Mouse (Mus musculus) midbrain, embryonic 12.5 days (tissue): ENCODE results near the gene Upk3b. TPM values are rescaled to one million over a fixed set of nuclear protein-coding genes. Genes with fewer than 3 reads are reported as not detected.
A peak's percentile ranks its signal among the peaks of the same experiment; 100 is the strongest.

Source experiments
- ATAC-seq: fragments of 200-750 bp; cut with Nextera tagmentation; 2 replicates; pipeline ENCODE4 v1.8.0; 2017; ENCODE audit warnings: low read depth, moderate TSS enrichment, moderate library complexity; ENCODE audit not compliant: low FRiP score
- H3K27ac ChIP-seq: fragments of 300-500 bp; sonication (generic); replicated peaks from 2 replicates; pipeline ENCODE4 v1.5.1; 2016; ENCODE audit warnings: mild to moderate bottlenecking
- H3K27me3 ChIP-seq: fragments of 300-500 bp; sonication (generic); 2 replicates; pipeline ENCODE4 v1.6.1; 2016; ENCODE audit warnings: mild to moderate bottlenecking
- H3K36me3 ChIP-seq: fragments of 300-500 bp; sonication (generic); 2 replicates; pipeline ENCODE4 v1.6.1; 2016
- H3K4me1 ChIP-seq: fragments of 300-500 bp; sonication (generic); 2 replicates; pipeline ENCODE4 v1.6.1; 2016
- H3K4me2 ChIP-seq: fragments of 300-500 bp; sonication (generic); replicated peaks from 2 replicates; pipeline ENCODE4 v1.6.1; 2016; ENCODE audit warnings: mild to moderate bottlenecking, moderate library complexity
- H3K4me3 ChIP-seq: fragments of 300-500 bp; sonication (generic); 2 replicates; pipeline ENCODE4 v1.5.1; 2016; ENCODE audit warnings: mild to moderate bottlenecking
- H3K9ac ChIP-seq: fragments of 300-500 bp; sonication (generic); replicated peaks from 2 replicates; pipeline ENCODE4 v1.6.1; 2016; ENCODE audit warnings: mild to moderate bottlenecking, moderate library complexity
- H3K9me3 ChIP-seq: fragments of 300-500 bp; sonication (generic); 2 replicates; pipeline ENCODE4 v1.6.1; 2016; ENCODE audit warnings: mild to moderate bottlenecking
- WGBS: fragments of 180-500 bp; shearing (Covaris S2); methylation state at CpG from one replicate; pipeline ENCODE4 v1.1.7; 2016; 5-methylcytosine and 5-hydroxymethylcytosine counted together
- polyA plus RNA-seq: library from polyadenylated mRNA; unstranded; fragments of >200 nt; fragmentation: Nextera tagmentation; extraction: Ambion mirVana; gene quantifications from 2 replicates; pipeline ENCODE4 v1.2.1, GENCODE M21; 2016

Upk3b gene
- polyA plus RNA-seq, 1 experiment from 2014 or later: 0.06 TPM

- Histone ChIP-seq H3K36me3 (no peaks in the 10 kb centered on the region), H3K9ac (no peak overlapping the region), H3K9me3 (no peaks in the 10 kb centered on the region), H3K4me3 (no peak overlapping the region), H3K27me3 (peaks cover 23% of the 10 kb centered on the region), H3K4me1 (peaks cover 18% of the 10 kb centered on the region), H3K27ac (no peak overlapping the region), H3K4me2 (no peak overlapping the region)
- 81% methylated on average over 4 of the region's 4 CpGs for WGBS
- no peak for ATAC-seq
Observed at GRCm38 (mm10) chr5:136082345-136082744, 44.0 kb downstream of the Upk3b start.

DNA sequence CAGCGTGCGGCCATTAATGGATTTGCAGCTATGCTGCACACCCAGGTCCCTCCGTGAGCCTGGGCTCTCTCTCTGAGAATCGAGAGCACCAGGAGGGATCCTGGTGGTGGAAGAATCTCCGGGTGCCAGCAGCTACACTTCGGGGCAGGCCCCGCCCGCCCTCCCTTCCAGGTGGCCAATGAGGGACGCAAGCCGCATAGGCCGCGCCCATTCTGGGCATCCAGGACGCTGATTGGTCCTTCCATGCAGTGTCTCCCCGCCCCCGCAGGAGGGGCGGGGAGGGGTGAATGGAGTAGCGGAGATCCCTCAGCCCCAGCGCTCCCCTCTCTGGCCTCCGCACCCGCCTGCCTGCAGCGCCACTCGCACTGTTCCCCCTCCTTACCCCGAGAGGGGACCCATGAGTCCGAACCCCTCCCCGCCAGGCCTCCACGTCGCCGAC is 45.4 kb downstream of the Upk3b start, which contains the start of gene Rasa4:
TSS of gene Rasa4 (plus strand) at position 248 of the 439 bp plus-strand sequence.
- H3K36me3 ChIP-seq: no peaks in the 10 kb centered on the region
- WGBS: under 1% methylated on average over 19 of the region's 28 CpGs
- H3K27ac ChIP-seq: 0 out of 2 replicates have a peak within 1 kb of the TSS, but pooled peaks have one; percentile 52
- no peaks in the 10 kb centered on the region for H3K9me3 ChIP-seq
- peaks cover 23% of the 10 kb centered on the region for H3K27me3 ChIP-seq
- peak; percentile 95 for ATAC-seq
- peak within 1 kb of the TSS; percentile 64 for H3K9ac ChIP-seq
- peaks cover 18% of the 10 kb centered on the region for H3K4me1 ChIP-seq
- peak within 1 kb of the TSS; percentile 58 for H3K4me3 ChIP-seq
- H3K4me2 ChIP-seq: peak within 1 kb of the TSS; percentile 90

- Histone ChIP-seq H3K9me3 (no peaks in the 10 kb centered on the region), H3K4me3 (peak overlapping the region; percentile 58), H3K27me3 (peaks cover 23% of the 10 kb centered on the region), H3K27ac (0 out of 2 replicates have a peak overlapping the region, but pooled peaks have one; percentile 52), H3K4me2 (peak overlapping the region; percentile 90), H3K9ac (peak overlapping the region; percentile 64), H3K4me1 (peaks cover 18% of the 10 kb centered on the region), H3K36me3 (no peaks in the 10 kb centered on the region)
- peak; percentile 25; the same call in 1 of the 2 replicates for ATAC-seq
- WGBS: 1% methylated on average over 23 of the region's 23 CpGs
Observed at GRCm38 (mm10) chr5:136084144-136084881, 46.0 kb downstream of the Upk3b start.

DNA sequence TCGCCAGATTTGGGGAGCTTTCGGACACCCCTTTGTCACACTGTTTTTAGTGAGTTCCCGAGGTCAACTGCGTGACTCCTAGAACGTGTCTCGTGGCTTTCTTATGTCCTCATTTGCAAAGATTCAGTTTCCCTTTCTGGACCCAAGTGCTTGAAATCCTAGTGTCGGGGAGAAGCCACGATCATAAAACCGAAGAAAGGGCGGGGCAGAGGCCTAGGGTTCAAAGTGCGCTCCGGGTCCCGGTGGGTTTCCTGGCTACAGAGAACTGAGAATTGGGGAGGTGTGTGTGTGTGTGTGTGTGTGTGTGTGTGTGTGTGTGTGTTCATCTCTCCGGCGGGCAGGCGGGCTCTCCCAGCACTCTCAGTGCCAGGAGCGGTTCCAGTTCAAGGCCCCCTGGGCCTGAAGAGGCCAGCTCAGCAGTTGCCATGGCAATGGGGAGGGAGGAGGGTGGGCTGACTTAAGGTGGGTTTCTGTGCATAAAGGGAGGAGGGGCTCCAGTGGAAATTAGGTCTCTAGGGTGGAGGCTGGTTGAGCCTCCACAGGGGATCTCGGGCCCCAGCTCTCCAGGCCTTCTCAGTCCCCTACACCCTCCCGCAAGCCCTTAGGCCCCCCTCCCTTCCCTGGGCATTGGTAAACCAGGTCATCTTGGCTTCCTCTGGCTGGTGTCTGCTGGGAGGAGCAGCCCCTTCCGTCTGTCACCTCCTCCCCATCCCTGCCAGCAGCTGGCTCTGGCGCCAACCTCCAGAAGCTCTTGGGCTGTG is 46.8 kb downstream of the Upk3b start:
- H3K4me1 ChIP-seq: peaks cover 18% of the 10 kb centered on the region
- no peaks in the 10 kb centered on the region for H3K9me3 ChIP-seq
- peak overlapping the region; percentile 64; the same call in 1 of the 2 replicates for H3K9ac ChIP-seq
- no peaks in the 10 kb centered on the region for H3K36me3 ChIP-seq
- peak overlapping the region; percentile 58 for H3K4me3 ChIP-seq
- H3K27me3 ChIP-seq: peaks cover 23% of the 10 kb centered on the region
- peak overlapping the region; percentile 90 for H3K4me2 ChIP-seq
- WGBS: 2% methylated on average over 19 of the region's 21 CpGs
- ATAC-seq: peak; percentile 57
- H3K27ac ChIP-seq: peak overlapping the region; percentile 52

DNA sequence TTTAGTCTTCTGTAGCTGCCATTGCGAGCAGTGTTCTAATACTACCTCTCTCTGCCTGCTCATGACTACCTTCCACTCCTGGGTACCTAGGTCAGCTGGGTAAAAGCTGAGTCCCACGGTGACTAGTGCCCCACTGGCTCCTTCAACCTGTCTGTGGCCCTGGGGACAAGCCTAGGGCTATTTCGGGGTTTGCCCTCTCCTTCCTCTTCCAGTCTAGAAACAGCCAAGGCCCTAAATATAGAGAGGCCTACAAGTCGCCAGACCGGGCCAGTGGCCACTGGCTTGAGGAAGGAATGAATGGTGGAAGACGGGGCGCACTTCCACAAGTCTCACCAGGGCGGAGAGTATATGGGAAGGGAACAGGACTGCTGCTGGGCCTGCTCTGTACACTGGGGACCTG is 48.0 kb downstream of the Upk3b start:
- H3K9me3 ChIP-seq: no peaks in the 10 kb centered on the region
- H3K27ac ChIP-seq: no peak overlapping the region
- H3K9ac ChIP-seq: no peak overlapping the region
- no peak for ATAC-seq
- H3K4me1 ChIP-seq: peaks cover 18% of the 10 kb centered on the region
- no peaks in the 10 kb centered on the region for H3K36me3 ChIP-seq
- H3K27me3 ChIP-seq: peaks cover 23% of the 10 kb centered on the region
- H3K4me2 ChIP-seq: no peak overlapping the region
- 87% methylated on average over 8 of the region's 8 CpGs for WGBS
- H3K4me3 ChIP-seq: no peak overlapping the region

- no peak overlapping the region for H3K4me2 ChIP-seq
- H3K36me3 ChIP-seq: no peaks in the 10 kb centered on the region
- H3K9me3 ChIP-seq: no peaks in the 10 kb centered on the region
- H3K27ac ChIP-seq: no peak overlapping the region
- no peak overlapping the region for H3K4me3 ChIP-seq
- H3K4me1 ChIP-seq: peaks cover 17% of the 10 kb centered on the region
- no peak overlapping the region for H3K9ac ChIP-seq
- no peak for ATAC-seq
- peaks cover 27% of the 10 kb centered on the region for H3K27me3 ChIP-seq
- 13% methylated on average over 14 of the region's 14 CpGs for WGBS
Observed at GRCm38 (mm10) chr5:136088821-136089575, 50.7 kb downstream of the Upk3b start.

DNA sequence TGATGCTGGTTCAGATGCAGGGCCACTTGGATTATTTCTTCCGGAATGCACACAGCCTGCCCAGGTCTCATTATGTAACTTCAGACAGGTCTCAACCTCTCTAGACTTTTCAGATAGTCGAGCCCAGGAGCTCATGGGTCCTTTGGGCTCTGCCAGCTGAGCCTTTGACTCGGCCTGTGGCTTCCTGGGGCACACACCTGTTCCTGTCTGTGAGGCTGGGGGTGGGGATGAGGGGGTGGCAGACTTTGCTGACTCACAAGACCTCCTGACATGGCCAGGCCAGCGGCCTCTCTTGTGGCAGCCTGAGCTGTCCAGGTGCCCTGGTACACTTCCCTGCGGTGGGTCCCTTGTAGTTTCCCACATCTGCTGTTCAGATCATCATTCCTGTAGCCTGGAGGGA is 53.6 kb downstream of the Upk3b start:
- Histone ChIP-seq H3K4me1 (no peaks in the 10 kb centered on the region), H3K4me3 (no peak overlapping the region), H3K27me3 (peaks cover 7% of the 10 kb centered on the region), H3K9me3 (no peaks in the 10 kb centered on the region), H3K27ac (no peak overlapping the region), H3K9ac (no peak overlapping the region), H3K36me3 (no peaks in the 10 kb centered on the region), H3K4me2 (no peak overlapping the region)
- 63% methylated on average over 5 of the region's 5 CpGs for WGBS
- no peak for ATAC-seq

GRCm38 (mm10) chr5:136094249-136095010 is 56.1 kb downstream of the Upk3b start:
- 60% methylated on average over 8 of the region's 8 CpGs for WGBS
- H3K9ac ChIP-seq: no peak overlapping the region
- H3K4me1 ChIP-seq: no peaks in the 10 kb centered on the region
- H3K9me3 ChIP-seq: no peaks in the 10 kb centered on the region
- H3K27me3 ChIP-seq: peaks cover 7% of the 10 kb centered on the region
- no peak overlapping the region for H3K4me3 ChIP-seq
- ATAC-seq: no peak
- H3K36me3 ChIP-seq: no peaks in the 10 kb centered on the region
- H3K27ac ChIP-seq: no peak overlapping the region
- H3K4me2 ChIP-seq: no peak overlapping the region

DNA sequence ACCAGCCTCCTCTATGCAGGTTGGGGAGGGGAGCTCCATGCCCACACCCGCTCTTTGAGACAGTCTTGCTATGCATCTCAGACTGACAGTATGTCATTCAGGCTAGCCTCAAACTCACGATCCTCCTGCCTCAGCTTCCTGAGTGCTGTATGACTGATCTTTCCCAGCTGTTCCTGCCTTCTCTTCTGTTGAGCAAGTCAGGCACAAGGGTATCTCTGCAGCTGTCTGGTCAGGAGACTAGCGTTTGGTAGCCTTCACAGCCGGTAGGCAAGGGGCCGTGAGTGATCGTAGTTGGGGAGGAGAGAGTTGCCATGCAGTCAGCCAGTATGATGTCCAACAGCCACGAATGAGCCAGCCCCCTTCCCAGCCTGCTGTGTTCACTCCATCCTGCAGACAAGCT is 56.8 kb downstream of the Upk3b start:
- H3K4me2 ChIP-seq: no peak overlapping the region
- WGBS: 71% methylated on average over 7 of the region's 7 CpGs
- no peak for ATAC-seq

More for the DNA sequence above, 56.8 kb downstream of the Upk3b start:
- Histone ChIP-seq H3K27me3 (peaks cover 7% of the 10 kb centered on the region), H3K27ac (no peak overlapping the region), H3K4me1 (no peaks in the 10 kb centered on the region), H3K9ac (no peak overlapping the region), H3K36me3 (no peaks in the 10 kb centered on the region), H3K4me3 (no peak overlapping the region), H3K9me3 (no peaks in the 10 kb centered on the region)
